Mouse (Mus musculus): ENCODE measurements around the gene Usp8.

The Usp8 gene

GRCm38 (mm10) chr2:126743389-126743788 is 36.3 kb downstream of the Usp8 start:
- no peak for DNase-seq

- DNase-seq: no peak
Measured at GRCm38 (mm10) chr2:126755664-126756063, 48.5 kb downstream of the Usp8 start.

GRCm38 (mm10) chr2:126759351-126759750 is 52.2 kb downstream of the Usp8 start:
- DNase-seq: no peak

- DNase-seq: peak; percentile 33
Measured at GRCm38 (mm10) chr2:126765867-126766582, 58.9 kb downstream of the Usp8 start.

- DNase-seq: no peak
Measured at GRCm38 (mm10) chr2:126767599-126767998, 60.5 kb downstream of the Usp8 start.

- no peak for DNase-seq
Measured at GRCm38 (mm10) chr2:126768194-126768593, 61.1 kb downstream of the Usp8 start.

- DNase-seq: no peak
Measured at GRCm38 (mm10) chr2:126769431-126770181, 62.5 kb downstream of the Usp8 start.

GRCm38 (mm10) chr2:126772217-126772616 is 65.1 kb downstream of the Usp8 start:
- DNase-seq: no peak

- DNase-seq: no peak
Measured at GRCm38 (mm10) chr2:126775951-126776350, 68.8 kb downstream of the Usp8 start.

- no peak for DNase-seq
Measured at GRCm38 (mm10) chr2:126776416-126776815, 69.3 kb downstream of the Usp8 start.

GRCm38 (mm10) chr2:126778806-126779205 is 71.7 kb downstream of the Usp8 start:
- DNase-seq: no peak

- DNase-seq: no peak
Measured at GRCm38 (mm10) chr2:126780286-126780685, 73.2 kb downstream of the Usp8 start.

GRCm38 (mm10) chr2:126781478-126781877 is 74.3 kb downstream of the Usp8 start:
- DNase-seq: no peak

- no peak for DNase-seq
Measured at GRCm38 (mm10) chr2:126782433-126782832, 75.3 kb downstream of the Usp8 start.

GRCm38 (mm10) chr2:126783370-126783769 is 76.2 kb downstream of the Usp8 start, which contains the start of gene Usp50:
Usp50 (minus strand) TSS chr2:126783470.
- DNase-seq: no peak

GRCm38 (mm10) chr2:126787721-126788342 is 80.7 kb downstream of the Usp8 start:
- peak; percentile 14 for DNase-seq

- no peak for DNase-seq
Measured at GRCm38 (mm10) chr2:126792611-126793010, 85.5 kb downstream of the Usp8 start.

GRCm38 (mm10) chr2:126795708-126796107 is 88.6 kb downstream of the Usp8 start:
- DNase-seq: no peak

- no peak for DNase-seq
Measured at GRCm38 (mm10) chr2:126798455-126798854, 91.3 kb downstream of the Usp8 start.

GRCm38 (mm10) chr2:126801980-126802379 is 94.9 kb downstream of the Usp8 start:
- DNase-seq: no peak
